Mouse (Mus musculus): Measurements from ENCODE around the gene Glipr1l1.
A peak's percentile ranks its signal among the peaks of the same experiment; 100 is the strongest.
"Not testable (repeated sequence)": the region's sequence is repeated elsewhere in the genome, so short reads cannot be mapped to it uniquely, and the experiment has no call there.

Glipr1l1 gene

GRCm38 (mm10) chr10:112059702-112060582 lies at the start of gene Glipr1l1:
TSS of gene Glipr1l1 (plus strand) at chr10:112060189.
- no peak for DNase-seq (ENCODE audit: low spot score in 2 of 2)

- DNase-seq (ENCODE audit: low spot score in 2 of 2) = no peak
These were observed 36.4 kb upstream of the Glipr1l1 start for GRCm38 (mm10) chr10:112023585-112023984.

GRCm38 (mm10) chr10:112028689-112029088 lies 31.3 kb upstream of the Glipr1l1 start:
- not testable (repeated sequence) for DNase-seq (ENCODE audit: low spot score in 2 of 2)

- DNase-seq (ENCODE audit: low spot score in 2 of 2) = not testable (repeated sequence)
These were observed 16.5 kb upstream of the Glipr1l1 start for GRCm38 (mm10) chr10:112043523-112043922.

GRCm38 (mm10) chr10:112044283-112044682 lies 15.7 kb upstream of the Glipr1l1 start:
- DNase-seq (ENCODE audit: low spot score in 2 of 2) = not testable (repeated sequence)

GRCm38 (mm10) chr10:112051220-112051619 lies 8.8 kb upstream of the Glipr1l1 start:
- no peak for DNase-seq (ENCODE audit: low spot score in 2 of 2)

GRCm38 (mm10) chr10:112051956-112052355 lies 8.0 kb upstream of the Glipr1l1 start:
- not testable (repeated sequence) for DNase-seq (ENCODE audit: low spot score in 2 of 2)

- not testable (repeated sequence) for DNase-seq (ENCODE audit: low spot score in 2 of 2)
These were observed 570 bp downstream of the Glipr1l1 start for GRCm38 (mm10) chr10:112060583-112060934.

- no peak for DNase-seq (ENCODE audit: low spot score in 2 of 2)
These were observed 20.1 kb downstream of the Glipr1l1 start for GRCm38 (mm10) chr10:112080044-112080443.

- no peak for DNase-seq (ENCODE audit: low spot score in 2 of 2)
These were observed 23.2 kb downstream of the Glipr1l1 start, which contains the start of gene Glipr1l2 for GRCm38 (mm10) chr10:112083157-112083556. TSS of gene Glipr1l2 (plus strand) at chr10:112083354.

- DNase-seq (ENCODE audit: low spot score in 2 of 2) = peak in 1 of 2 experiments; percentile 13
These were observed 45.8 kb downstream of the Glipr1l1 start for GRCm38 (mm10) chr10:112105785-112106184.

- no peak for DNase-seq (ENCODE audit: low spot score in 2 of 2)
These were observed 50.4 kb downstream of the Glipr1l1 start for GRCm38 (mm10) chr10:112110401-112110800.

GRCm38 (mm10) chr10:112125090-112125489 lies 65.1 kb downstream of the Glipr1l1 start:
- DNase-seq (ENCODE audit: low spot score in 2 of 2) = not testable (repeated sequence)

- not testable (repeated sequence) for DNase-seq (ENCODE audit: low spot score in 2 of 2)
These were observed 67.8 kb downstream of the Glipr1l1 start for GRCm38 (mm10) chr10:112127682-112128230.
